Mouse (Mus musculus) lung, postnatal 36 days (tissue): ENCODE measurements around the gene Col18a1.

ENCODE experiments used
- DNase-seq: peaks from one replicate; pipeline ENCODE4 v3.0.0; 2022; ENCODE audit warnings: mixed read lengths

Col18a1 gene

GRCm38 (mm10) chr10:77133951-77134806 is 32.2 kb downstream of the Col18a1 start:
- DNase-seq: no peak

GRCm38 (mm10) chr10:77132118-77132517 is 34.2 kb downstream of the Col18a1 start:
- DNase-seq: no peak

GRCm38 (mm10) chr10:77131536-77131935 is 34.8 kb downstream of the Col18a1 start:
- no peak for DNase-seq

- DNase-seq: peak; percentile 94
These were observed 35.6 kb downstream of the Col18a1 start for GRCm38 (mm10) chr10:77130561-77131240.

- no peak for DNase-seq
These were observed 36.5 kb downstream of the Col18a1 start for GRCm38 (mm10) chr10:77129637-77130410.

- DNase-seq: peak; percentile 47
These were observed 38.4 kb downstream of the Col18a1 start for GRCm38 (mm10) chr10:77127926-77128325.

GRCm38 (mm10) chr10:77126590-77126989 is 39.8 kb downstream of the Col18a1 start:
- DNase-seq: no peak

- DNase-seq: no peak
These were observed 41.1 kb downstream of the Col18a1 start for GRCm38 (mm10) chr10:77125078-77125731.

GRCm38 (mm10) chr10:77123953-77124352 is 42.4 kb downstream of the Col18a1 start:
- DNase-seq: no peak

- no peak for DNase-seq
These were observed 44.9 kb downstream of the Col18a1 start for GRCm38 (mm10) chr10:77121287-77122022.

- no peak for DNase-seq
These were observed 45.8 kb downstream of the Col18a1 start for GRCm38 (mm10) chr10:77120501-77120900.

GRCm38 (mm10) chr10:77119437-77119836 is 46.9 kb downstream of the Col18a1 start:
- DNase-seq: no peak

- DNase-seq: peak; percentile 64
These were observed 48.0 kb downstream of the Col18a1 start for GRCm38 (mm10) chr10:77118361-77118760.

GRCm38 (mm10) chr10:77116537-77117455 is 49.6 kb downstream of the Col18a1 start:
- DNase-seq: peak; percentile 56

GRCm38 (mm10) chr10:77113489-77114240 is 52.7 kb downstream of the Col18a1 start:
- DNase-seq: peak; percentile 86

- no peak for DNase-seq
These were observed 54.6 kb downstream of the Col18a1 start for GRCm38 (mm10) chr10:77111550-77112249.

GRCm38 (mm10) chr10:77110843-77111242 is 55.5 kb downstream of the Col18a1 start:
- DNase-seq: no peak

GRCm38 (mm10) chr10:77110010-77110409 is 56.3 kb downstream of the Col18a1 start:
- no peak for DNase-seq

GRCm38 (mm10) chr10:77108106-77108505 is 58.2 kb downstream of the Col18a1 start:
- no peak for DNase-seq
